Mouse (Mus musculus) brain, embryonic 14.5 days (tissue): ENCODE data around the gene Rims1.

Source experiments
- CTCF ChIP-seq: fragments of 200-500 bp; IDR thresholded peaks from 2 replicates; pipeline ENCODE4 v1.5.1; 2012; ENCODE audit warnings: inconsistent platforms, mild to moderate bottlenecking, moderate library complexity, borderline replicate concordance; ENCODE audit not compliant: insufficient read depth, insufficient read length; ENCODE audit errors: extremely low read depth
- POLR2A ChIP-seq: fragments of 200-500 bp; IDR thresholded peaks from 2 replicates; pipeline ENCODE4 v1.6.1; 2012; ENCODE audit warnings: mild to moderate bottlenecking, inconsistent platforms, borderline replicate concordance; ENCODE audit not compliant: poor library complexity, insufficient read depth, insufficient read length, severe bottlenecking; ENCODE audit errors: extremely low read depth

GRCm38 (mm10) chr1:22615601-22616000, 190.2 kb downstream of the Rims1 start:
- TF ChIP-seq CTCF (no peak), POLR2A (no peak)
